Mouse (Mus musculus) ZHBTc4 (cell line): ENCODE measurements around the gene Casq2.

Source experiments
- DNase-seq: peaks from one replicate; pipeline ENCODE4 v3.0.0-alpha.2; 2011; ENCODE audit warnings: low read depth, low spot score

Gene Casq2

DNA sequence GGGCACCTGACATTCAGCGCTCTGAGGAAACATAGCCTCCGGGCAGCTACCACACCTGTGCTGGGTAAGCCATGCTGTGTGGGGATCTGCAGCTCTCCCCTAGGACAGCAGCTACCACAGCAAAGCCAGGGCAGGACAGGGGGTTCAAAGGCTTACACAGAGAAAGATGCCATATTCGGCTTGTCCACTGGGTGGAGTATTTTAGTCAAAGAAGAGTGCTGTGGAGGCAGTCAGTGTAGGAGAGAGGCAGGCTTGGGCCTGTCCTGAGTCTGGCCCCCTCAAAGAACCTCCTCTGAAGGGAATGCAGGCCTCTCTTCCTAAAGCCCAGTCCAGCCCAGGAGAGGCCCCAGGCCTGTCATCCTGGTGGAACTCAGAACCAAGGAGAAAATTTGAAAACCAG, 4.4 kb upstream of the Casq2 start:
- DNase-seq = peak; percentile 90

- DNase-seq = peak; percentile 95
These were observed 2.5 kb upstream of the Casq2 start for GRCm38 (mm10) chr3:102083589-102084230.

DNA sequence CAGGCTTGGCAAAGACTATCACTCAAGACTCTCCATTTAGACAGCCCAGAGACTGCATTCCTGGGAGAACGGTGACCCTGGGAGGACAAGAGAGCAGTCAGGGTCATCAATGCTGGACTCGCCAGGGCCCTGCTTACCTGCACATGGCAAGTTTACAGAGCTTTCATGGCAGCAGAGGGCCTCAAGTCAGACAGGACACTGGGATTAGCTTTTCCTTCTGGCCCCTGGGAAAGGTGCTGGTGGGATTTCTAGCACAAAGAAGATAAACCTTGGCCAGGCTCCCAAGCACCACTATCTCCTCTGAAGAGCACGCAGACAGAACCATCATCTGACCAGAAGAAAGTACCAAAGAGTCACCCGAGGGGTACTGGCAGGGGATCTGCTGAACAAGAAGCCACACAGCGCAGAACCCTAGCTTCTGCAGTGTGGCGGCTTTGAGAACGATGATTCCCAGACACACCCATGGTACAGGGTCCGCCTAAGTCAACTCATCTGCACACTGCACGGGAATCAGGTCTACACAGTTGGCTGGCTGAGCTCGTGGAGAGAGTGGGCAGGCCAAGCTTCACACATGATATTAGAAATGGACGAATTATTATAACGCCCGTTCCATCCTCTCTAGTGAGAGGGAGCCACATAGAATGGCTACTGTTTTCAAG, 1.3 kb upstream of the Casq2 start:
- peak; percentile 42 for DNase-seq

- no peak for DNase-seq
These were observed 496 bp upstream of the Casq2 start for GRCm38 (mm10) chr3:102085719-102086118.

DNA sequence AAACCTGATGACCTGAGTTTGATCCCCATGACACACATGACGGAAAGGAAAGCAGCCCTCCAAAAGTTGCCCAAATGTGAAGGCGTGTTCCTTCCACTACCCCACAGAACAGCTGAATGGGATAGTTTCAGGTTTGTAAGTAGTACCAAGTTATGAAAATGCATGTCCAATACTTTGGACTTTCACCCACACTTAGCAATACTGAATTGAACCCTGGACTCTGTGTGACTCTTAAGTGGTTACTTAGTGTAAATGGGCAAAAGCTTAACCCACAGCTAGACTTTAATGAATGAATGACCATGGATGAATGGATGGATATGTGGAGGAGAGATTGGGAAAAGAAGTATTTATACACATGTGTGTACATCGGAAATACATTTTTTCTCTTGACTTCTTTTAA, 8.6 kb downstream of the Casq2 start:
- no peak for DNase-seq

DNA sequence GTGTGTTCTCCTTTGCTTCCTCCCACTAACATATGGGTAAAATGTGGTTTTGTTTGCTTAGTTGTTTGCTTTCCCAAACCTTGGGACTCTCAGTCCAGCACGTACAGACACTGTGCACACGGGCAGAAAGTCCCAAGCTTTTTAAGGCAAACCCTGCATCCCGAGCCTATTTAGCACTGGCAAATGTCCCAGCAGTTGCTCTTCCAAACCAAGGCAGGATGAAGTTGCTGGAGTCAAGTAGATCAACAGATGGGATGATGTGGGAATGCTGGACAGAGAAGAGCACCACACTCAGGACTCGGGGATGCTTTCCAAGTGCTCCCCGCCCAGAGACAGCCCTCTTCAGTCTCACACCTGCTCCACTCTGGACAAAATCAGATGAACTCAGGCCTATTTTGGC, 9.2 kb downstream of the Casq2 start:
- DNase-seq = no peak

GRCm38 (mm10) chr3:102096366-102096765, 10.2 kb downstream of the Casq2 start:
- DNase-seq = no peak

DNA sequence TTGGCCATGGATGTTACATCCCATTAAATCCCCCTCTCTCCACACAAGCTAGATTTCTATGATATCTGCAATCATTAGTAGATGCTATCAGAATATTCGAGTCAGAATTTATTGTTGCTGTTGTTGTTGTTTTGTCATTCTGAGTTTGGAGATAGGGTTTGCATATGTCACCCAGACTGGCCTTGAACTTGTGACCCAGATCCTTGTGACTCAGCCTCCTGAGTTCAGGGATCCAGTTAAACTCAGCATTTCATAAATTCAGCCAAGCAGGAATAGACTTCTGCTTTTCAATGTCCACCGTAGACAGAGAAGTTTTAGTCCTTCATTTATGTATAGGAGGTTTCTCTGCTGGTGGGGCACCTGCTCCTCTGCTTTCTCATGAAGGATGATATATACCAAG, 10.8 kb downstream of the Casq2 start:
- DNase-seq = no peak

DNA sequence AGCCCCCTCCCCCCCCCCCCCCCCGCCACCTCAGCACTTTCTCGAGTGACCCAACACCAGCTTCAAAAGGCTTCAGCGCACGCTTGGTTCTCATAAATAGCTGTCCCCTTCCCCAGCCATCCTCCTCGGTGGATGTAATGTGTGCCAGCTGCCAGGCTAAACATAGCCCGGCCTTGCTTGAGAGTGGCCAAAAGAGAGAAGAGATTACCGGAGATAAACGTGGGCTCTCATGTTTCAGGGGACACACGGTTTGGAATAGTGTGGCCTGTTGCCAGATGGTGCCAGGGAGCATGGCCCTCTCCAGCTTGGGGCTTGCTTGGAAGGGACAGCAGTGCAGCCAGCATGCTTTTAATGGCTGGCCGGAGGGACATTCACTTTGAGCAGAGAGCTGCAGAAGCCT, 13.0 kb downstream of the Casq2 start:
- DNase-seq = no peak

GRCm38 (mm10) chr3:102099793-102100192, 13.6 kb downstream of the Casq2 start:
- no peak for DNase-seq

- no peak for DNase-seq
These were observed 15.2 kb downstream of the Casq2 start for GRCm38 (mm10) chr3:102101445-102101844.

GRCm38 (mm10) chr3:102103811-102104565, 17.8 kb downstream of the Casq2 start:
- DNase-seq = peak; percentile 96

DNA sequence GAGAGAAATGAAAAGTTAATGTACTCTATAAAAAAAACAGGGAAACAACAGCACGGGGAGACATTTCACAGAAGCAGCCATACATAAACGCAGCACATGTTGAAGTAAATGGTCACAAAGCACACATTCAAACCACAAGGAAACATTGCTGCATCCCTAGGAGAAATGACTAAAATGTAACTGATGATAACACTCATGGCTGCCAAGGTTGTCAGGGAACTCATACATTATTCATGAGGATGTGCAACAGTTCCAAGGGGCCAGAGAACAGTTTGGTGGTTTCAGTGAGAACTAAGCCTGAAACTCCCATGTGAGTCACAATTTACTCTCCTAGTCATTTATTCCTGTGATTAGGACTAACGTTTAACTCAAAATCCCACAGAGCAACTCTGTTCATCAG, 22.0 kb downstream of the Casq2 start:
- DNase-seq = no peak

DNA sequence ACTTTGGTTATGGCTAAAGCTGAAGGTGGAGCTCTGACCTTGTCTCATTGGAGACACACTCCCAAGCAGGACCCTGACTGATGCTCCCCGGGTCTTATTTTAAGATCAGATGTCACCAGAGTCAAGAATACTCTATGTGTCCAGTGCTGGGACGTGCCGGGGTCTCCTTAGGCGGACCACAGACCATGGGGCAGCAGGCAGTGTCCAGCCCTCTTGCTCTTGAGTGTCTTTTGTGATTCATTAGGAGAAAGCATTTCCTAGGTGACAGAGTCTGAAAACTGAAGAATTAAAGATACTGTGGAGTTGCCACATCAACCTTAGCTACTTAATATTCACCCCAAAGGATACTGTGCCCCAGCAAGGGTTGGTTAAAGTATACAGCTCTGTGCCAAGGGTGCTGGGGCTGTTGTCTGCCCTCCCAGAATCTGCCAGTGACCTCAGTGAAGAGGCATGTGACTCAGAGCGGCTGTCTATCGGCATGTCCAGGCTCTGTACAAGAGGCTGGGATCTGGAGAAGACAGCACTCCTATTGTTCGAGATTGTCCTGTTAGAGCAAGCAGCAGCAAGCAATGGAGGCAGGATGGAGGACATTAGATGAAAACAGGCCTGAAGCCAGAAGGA, 25.9 kb downstream of the Casq2 start:
- DNase-seq = no peak

- peak; percentile 54 for DNase-seq
These were observed 34.7 kb downstream of the Casq2 start for GRCm38 (mm10) chr3:102120947-102121346.

GRCm38 (mm10) chr3:102122046-102122445, 35.8 kb downstream of the Casq2 start:
- DNase-seq = peak; percentile 80

DNA sequence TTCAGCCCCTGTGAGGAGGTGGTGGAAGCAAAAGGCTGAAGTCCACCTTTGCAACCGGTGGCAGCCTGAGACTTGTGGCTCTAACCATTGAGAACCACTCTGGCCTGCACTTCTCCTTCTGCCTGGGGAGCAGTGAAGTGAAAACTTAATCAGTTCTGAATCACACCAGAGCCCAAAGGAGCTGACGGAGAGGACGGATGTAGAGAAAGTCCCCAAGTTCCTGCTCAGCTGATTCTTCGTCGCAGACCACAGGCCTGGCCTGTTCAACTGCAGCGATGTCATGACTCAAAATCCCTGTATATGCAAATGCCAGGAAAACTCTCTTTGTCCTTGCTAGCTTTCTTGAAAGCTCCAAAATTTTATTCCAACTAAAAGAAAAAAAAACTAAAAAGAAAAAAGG, 37.4 kb downstream of the Casq2 start:
- no peak for DNase-seq

- no peak for DNase-seq
These were observed 39.3 kb downstream of the Casq2 start for GRCm38 (mm10) chr3:102125546-102125945.

GRCm38 (mm10) chr3:102127114-102127513, 40.9 kb downstream of the Casq2 start:
- no peak for DNase-seq

GRCm38 (mm10) chr3:102128242-102128641, 42.0 kb downstream of the Casq2 start:
- no peak for DNase-seq

DNA sequence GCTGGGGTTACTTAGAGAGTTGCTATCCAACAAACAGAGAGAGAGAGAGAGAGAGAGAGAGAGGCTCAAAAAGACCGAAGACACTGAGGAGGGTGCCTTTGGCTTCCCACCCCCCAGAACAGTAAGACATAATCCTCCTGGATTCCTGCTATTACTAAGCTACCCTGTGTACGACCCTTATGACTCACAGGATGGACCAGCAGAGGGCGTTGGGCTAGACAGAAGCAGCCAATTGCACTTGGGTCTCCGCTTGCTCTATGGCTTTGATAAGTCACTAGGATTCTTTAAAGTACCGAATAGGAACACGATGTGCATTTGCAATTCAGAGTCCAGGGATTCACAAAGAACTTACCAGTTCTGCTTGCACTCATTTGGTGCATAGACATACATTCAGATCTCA, 44.3 kb downstream of the Casq2 start:
- DNase-seq = peak; percentile 76

DNA sequence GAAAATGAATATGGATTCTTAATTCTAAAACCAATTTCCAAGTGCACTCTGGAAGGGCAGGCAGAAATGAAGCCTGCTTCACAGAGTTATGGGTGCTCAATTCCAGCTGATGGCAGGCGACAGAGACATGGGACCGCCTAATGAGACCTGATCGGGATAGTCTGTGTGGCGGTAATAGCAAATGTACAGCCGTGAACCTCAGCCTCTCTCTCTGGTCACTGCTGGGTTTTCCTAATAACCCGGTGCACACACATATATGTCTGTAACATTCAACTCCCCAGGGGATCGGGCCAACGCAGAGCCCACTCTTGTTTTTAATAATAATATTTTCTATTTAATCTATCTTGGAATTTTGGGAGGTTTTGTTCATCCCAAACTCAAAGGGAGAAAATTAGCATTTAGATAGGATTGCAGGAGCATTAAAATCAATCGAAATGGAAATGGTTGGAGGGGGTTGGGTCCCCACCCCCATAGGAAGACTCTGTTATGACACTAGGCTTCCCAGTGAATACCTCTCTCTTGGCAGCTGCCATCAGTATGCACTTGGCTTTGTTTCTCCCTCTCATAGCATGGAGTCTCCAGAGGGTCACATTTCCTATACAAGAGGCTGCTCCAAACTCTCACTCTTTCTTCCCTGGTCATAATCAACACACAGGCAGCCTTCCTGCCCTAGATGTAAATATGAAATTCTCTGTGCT, 45.6 kb downstream of the Casq2 start:
- no peak for DNase-seq
